Mouse (Mus musculus) embryonic facial prominence, embryonic 11.5 days (tissue): ENCODE measurements at regions not wholly inside any gene's neighbourhood (a gene's known extent, or its start where the extent isn't known, plus 50 kb on each side); places are given as distances from the start of the nearest gene placed in this dataset.

Experiments used
- ATAC-seq: fragments of 200-750 bp; cut with Nextera tagmentation; replicated peaks from 2 replicates; pipeline ENCODE4 v1.8.0; 2017; ENCODE audit warnings: low read depth; ENCODE audit not compliant: insufficient number of reproducible peaks, low FRiP score, low TSS enrichment
- DNase-seq: peaks from one replicate; pipeline ENCODE4 v3.0.0-alpha.2; 2015; ENCODE audit warnings: low spot score
- H3K27ac ChIP-seq: fragments of 300-500 bp; sonication (generic); replicated peaks from 2 replicates; pipeline ENCODE4 v1.5.1; 2014; ENCODE audit warnings: mild to moderate bottlenecking, low read depth, low read length, control low read depth
- H3K27me3 ChIP-seq: fragments of 300-500 bp; sonication (generic); 2 replicates; pipeline ENCODE4 v1.6.1; 2014; ENCODE audit warnings: mild to moderate bottlenecking, low read length, moderate library complexity, mixed read lengths; ENCODE audit not compliant: control insufficient read depth, insufficient read depth
- H3K36me3 ChIP-seq: fragments of 300-500 bp; sonication (generic); replicated peaks from 2 replicates; pipeline ENCODE4 v1.6.1; 2014; ENCODE audit warnings: low read depth, mild to moderate bottlenecking, low read length, moderate library complexity, mixed read lengths; ENCODE audit not compliant: control insufficient read depth, insufficient read depth
- H3K4me1 ChIP-seq: fragments of 300-500 bp; sonication (generic); 2 replicates; pipeline ENCODE4 v1.6.1; 2014; ENCODE audit warnings: low read length, mixed read lengths; ENCODE audit not compliant: control insufficient read depth, insufficient read depth
- H3K4me2 ChIP-seq: fragments of 300-500 bp; sonication (generic); 2 replicates; pipeline ENCODE4 v1.6.1; 2014; ENCODE audit warnings: low read depth, mild to moderate bottlenecking, control low read depth, low read length, moderate library complexity
- H3K4me3 ChIP-seq: fragments of 300-500 bp; sonication (generic); 2 replicates; pipeline ENCODE4 v1.5.1; 2014; ENCODE audit warnings: low read depth, low read length, control low read depth
- H3K9ac ChIP-seq: fragments of 300-500 bp; sonication (generic); replicated peaks from 2 replicates; pipeline ENCODE4 v1.6.1; 2014; ENCODE audit warnings: mild to moderate bottlenecking, control low read depth, low read length
- H3K9me3 ChIP-seq: fragments of 300-500 bp; sonication (generic); replicated peaks from 2 replicates; pipeline ENCODE4 v1.6.1; 2016; ENCODE audit warnings: mild to moderate bottlenecking, low read length, inconsistent platforms, mixed read lengths; ENCODE audit not compliant: control insufficient read depth
- WGBS: fragments of 180-500 bp; shearing (Covaris S2); extraction: QIAGEN DNeasy Blood & Tissue Kit; methylation state at CpG from one replicate; pipeline ENCODE4 v1.1.7; 2014; 5-methylcytosine and 5-hydroxymethylcytosine counted together

DNA sequence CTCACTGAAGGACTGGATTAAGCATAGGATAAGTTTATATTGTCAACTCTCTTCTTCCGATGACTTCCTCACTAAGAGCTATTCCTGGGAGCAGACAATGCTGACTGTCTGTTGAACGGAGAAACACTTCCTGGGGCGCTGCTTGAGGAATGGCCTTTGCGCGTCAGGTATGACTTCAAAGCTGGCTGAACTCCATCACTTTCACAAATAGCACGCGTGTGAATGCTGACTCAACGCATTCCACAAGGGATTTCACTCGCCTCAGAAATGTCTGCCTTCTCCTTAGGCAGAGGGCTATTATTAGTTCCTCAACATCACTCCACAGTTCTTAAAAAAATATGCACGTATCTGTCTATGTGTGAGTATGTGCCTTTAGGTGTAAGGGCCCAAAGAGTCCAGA is 79.8 kb upstream of the Map4k3 start:
- no peak for DNase-seq
- Histone ChIP-seq H3K27me3 (no peaks in the 10 kb centered on the region), H3K4me3 (no peak overlapping the region), H3K9ac (no peak overlapping the region), H3K4me1 (no peaks in the 10 kb centered on the region), H3K36me3 (no peaks in the 10 kb centered on the region), H3K27ac (no peak overlapping the region), H3K4me2 (no peak overlapping the region), H3K9me3 (no peaks in the 10 kb centered on the region)
- no peak for ATAC-seq
- WGBS = 75% methylated on average over 10 of the region's 10 CpGs

DNA sequence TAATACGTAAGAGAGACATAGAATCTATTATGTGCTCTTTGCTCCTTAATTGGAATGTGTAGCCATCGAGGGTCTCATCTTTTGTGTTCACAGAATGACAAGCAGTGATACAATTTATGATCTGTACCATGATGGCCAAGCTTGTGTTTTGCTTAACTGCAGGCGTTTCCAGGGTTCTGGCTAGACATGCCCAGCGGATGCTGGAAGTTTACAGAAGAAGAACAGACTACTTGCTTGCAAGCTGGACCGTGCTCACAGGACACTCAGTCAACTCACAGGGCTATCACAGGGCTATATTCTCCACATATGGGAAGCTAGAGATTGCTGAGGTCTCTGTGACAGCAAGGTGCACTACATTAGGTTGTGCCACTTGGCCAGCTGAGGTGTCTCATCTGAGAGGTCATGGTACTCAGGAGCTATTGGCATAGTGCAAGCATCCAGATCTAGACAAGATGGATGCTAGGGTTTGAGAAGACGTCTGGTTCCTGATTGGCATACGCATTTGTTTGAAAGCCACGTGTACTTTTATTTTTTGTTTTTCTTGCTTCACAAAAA is 75.2 kb upstream of the Map4k3 start:
- 86% methylated on average over 8 of the region's 8 CpGs for WGBS
- no peaks in the 10 kb centered on the region for H3K4me1 ChIP-seq
- ATAC-seq = no peak
- no peaks in the 10 kb centered on the region for H3K9me3 ChIP-seq
- H3K27ac ChIP-seq = no peak overlapping the region
- no peak overlapping the region for H3K9ac ChIP-seq
- H3K27me3 ChIP-seq = no peaks in the 10 kb centered on the region
- no peak overlapping the region for H3K4me3 ChIP-seq
- no peak overlapping the region for H3K4me2 ChIP-seq
- H3K36me3 ChIP-seq = no peaks in the 10 kb centered on the region
- no peak for DNase-seq

DNA sequence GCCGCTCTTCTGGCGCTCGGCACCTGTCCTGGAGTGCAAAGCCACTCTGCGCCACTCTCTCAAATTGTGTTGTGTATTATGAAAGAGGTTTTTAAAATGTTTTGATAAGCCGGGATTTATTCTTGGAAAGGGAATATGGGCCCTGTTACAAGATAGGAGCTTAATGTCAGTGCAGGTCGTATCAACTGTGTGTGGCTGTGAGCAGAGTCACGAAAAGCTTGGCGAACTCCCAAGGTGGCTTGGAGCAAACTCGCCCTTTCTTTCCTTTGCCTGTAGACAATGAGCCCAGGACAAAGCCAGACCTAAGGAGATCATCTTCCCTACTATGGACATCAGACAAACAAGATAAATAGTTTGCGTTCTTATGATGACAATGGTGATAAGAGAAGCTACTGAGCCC is 74.3 kb upstream of the Map4k3 start:
- no peak for DNase-seq
- WGBS = 70% methylated on average over 10 of the region's 10 CpGs
- Histone ChIP-seq H3K36me3 (no peaks in the 10 kb centered on the region), H3K9ac (no peak overlapping the region), H3K27me3 (no peaks in the 10 kb centered on the region), H3K4me2 (no peak overlapping the region), H3K4me3 (no peak overlapping the region), H3K9me3 (no peaks in the 10 kb centered on the region), H3K27ac (no peak overlapping the region), H3K4me1 (no peaks in the 10 kb centered on the region)
- no peak for ATAC-seq

DNA sequence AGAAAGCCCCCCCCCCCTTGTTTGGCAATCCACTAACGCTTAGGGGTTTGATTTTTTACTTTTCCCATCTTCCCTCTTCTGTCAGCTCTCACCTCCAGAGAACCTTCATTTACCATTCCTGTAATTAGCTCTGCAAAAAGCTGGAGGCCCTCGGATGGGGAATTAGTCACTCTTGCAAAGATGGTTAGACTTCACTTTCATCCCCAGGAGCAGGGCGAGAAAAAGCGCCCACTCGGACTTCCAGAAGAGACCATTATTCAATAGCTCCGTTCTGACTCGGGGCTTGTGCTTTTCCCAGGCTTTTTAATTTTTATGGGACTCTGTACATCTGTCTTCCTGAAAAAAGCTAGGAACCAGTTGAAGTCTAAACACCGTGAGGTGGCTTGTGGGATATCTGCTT is 73.7 kb upstream of the Map4k3 start:
- Histone ChIP-seq H3K36me3 (no peaks in the 10 kb centered on the region), H3K9me3 (no peaks in the 10 kb centered on the region), H3K27me3 (no peaks in the 10 kb centered on the region), H3K4me1 (no peaks in the 10 kb centered on the region), H3K9ac (no peak overlapping the region), H3K27ac (no peak overlapping the region), H3K4me3 (no peak overlapping the region), H3K4me2 (no peak overlapping the region)
- DNase-seq (no peak), ATAC-seq (no peak)
- WGBS = 60% methylated on average over 8 of the region's 8 CpGs

DNA sequence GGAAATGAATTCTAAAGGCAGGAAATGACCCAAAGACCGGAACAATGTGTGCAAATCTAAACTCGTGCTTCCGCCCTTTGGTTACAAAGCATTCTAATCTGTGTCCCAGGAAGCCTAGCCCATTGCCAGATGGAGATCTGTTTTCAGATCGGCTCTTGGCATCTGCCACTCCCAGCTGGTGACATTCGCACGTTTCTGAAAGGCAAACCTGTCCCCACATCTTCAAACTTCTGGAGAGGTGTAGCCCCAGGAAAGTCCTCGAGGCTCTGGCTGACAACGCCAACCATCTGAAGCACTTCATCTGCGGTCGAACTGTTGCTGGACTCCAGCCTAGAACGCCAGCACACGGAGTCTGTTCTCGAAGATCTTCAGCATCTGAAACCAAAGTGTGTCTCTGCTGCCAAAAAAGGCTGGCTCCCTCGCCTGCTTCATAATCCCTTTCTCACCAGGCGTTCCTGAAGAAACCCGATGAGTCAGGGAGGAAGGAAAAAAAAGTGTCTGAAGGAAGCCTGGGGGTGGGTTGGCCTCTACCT is 73.2 kb upstream of the Map4k3 start:
- H3K27ac ChIP-seq = no peak overlapping the region
- 47% methylated on average over 16 of the region's 16 CpGs for WGBS
- DNase-seq = no peak
- H3K9me3 ChIP-seq = no peaks in the 10 kb centered on the region
- no peaks in the 10 kb centered on the region for H3K36me3 ChIP-seq
- no peaks in the 10 kb centered on the region for H3K4me1 ChIP-seq
- H3K27me3 ChIP-seq = no peaks in the 10 kb centered on the region
- H3K4me3 ChIP-seq = no peak overlapping the region
- H3K4me2 ChIP-seq = no peak overlapping the region
- ATAC-seq = no peak
- H3K9ac ChIP-seq = no peak overlapping the region

DNA sequence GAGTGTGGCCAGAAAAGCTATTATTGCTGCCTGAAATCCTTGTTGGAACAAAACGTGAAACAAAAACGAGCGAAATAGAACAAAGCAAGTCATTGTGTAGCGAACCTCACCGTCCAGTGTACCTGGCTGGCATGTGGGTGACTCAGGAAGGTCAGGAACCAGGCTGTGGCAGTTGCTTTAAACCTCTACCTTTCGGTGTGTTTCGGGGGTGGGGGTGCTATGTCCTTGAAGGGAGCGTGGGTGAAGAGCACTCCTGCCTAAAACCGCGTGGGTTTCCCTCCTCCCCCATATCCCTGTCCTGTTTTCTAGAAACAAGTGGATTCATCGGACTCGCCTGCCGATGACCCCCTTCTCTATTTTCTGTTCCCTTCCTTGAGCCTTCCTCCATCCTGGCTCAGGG is 72.6 kb upstream of the Map4k3 start:
- Histone ChIP-seq H3K9me3 (no peaks in the 10 kb centered on the region), H3K9ac (no peak overlapping the region), H3K4me3 (no peak overlapping the region), H3K27me3 (no peaks in the 10 kb centered on the region), H3K36me3 (no peaks in the 10 kb centered on the region), H3K4me2 (no peak overlapping the region), H3K27ac (no peak overlapping the region), H3K4me1 (no peaks in the 10 kb centered on the region)
- ATAC-seq (no peak), DNase-seq (no peak)
- 69% methylated on average over 13 of the region's 13 CpGs for WGBS

DNA sequence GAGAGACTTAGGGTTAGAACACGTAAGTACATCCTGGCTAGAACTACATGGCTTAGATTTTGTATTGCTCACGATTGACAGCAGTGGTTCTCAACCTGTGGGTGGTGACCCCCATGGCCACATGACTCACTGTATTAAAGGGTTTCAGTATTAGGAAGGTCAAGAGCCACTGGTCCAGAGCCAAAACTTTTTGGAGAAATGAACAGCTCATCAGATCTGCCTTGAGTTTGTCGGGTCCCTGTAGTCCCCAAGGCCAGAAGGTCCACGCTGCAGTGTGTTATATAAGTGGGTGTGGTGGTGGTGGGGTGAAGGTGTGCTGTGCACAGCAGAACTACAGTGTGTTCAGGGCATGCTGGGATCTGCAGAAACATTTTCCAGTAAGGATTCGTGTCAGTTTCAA is 72.2 kb upstream of the Map4k3 start:
- H3K9me3 ChIP-seq = no peaks in the 10 kb centered on the region
- ATAC-seq = no peak
- no peak overlapping the region for H3K4me2 ChIP-seq

DNA sequence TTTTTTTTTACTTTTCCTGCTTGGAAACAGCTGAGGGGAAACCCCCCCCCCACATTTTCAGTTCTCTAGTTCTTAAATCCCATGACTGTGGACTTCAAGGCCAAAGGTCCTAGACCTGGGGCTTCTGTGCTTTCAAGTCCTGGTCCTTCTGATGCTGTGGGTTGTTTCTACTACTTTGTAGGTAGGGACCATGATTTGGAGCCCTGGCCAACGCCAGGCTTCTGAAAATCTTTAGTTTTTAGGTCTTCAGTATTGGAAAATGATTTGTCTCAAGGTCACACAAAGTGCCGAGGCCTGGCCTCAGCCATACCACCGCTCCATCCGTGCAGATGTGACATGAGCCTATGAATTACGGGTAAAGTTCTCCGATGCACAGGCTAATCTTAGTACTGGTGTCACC is 70.8 kb upstream of the Map4k3 start:
- ATAC-seq = no peak
- Histone ChIP-seq H3K36me3 (no peaks in the 10 kb centered on the region), H3K27ac (no peak overlapping the region), H3K9ac (no peak overlapping the region), H3K4me3 (no peak overlapping the region), H3K4me1 (no peaks in the 10 kb centered on the region), H3K9me3 (no peaks in the 10 kb centered on the region), H3K27me3 (no peaks in the 10 kb centered on the region), H3K4me2 (no peak overlapping the region)
- DNase-seq = no peak
- WGBS = 90% methylated on average over 6 of the region's 6 CpGs

More for the DNA sequence above, 72.2 kb upstream of the Map4k3 start:
- 85% methylated on average over 5 of the region's 5 CpGs for WGBS
- no peak overlapping the region for H3K27ac ChIP-seq
- H3K4me1 ChIP-seq = no peaks in the 10 kb centered on the region
- no peak overlapping the region for H3K9ac ChIP-seq
- no peaks in the 10 kb centered on the region for H3K27me3 ChIP-seq
- H3K4me3 ChIP-seq = no peak overlapping the region
- no peaks in the 10 kb centered on the region for H3K36me3 ChIP-seq
- no peak for DNase-seq
